Mouse (Mus musculus) hindbrain, postnatal 0 days (tissue): ENCODE measurements around the gene Acvrl1. TPM values are rescaled to one million over a fixed set of nuclear protein-coding genes. Genes with fewer than 3 reads are reported as not detected.

ENCODE experiments used
- ATAC-seq: fragments of 200-750 bp; cut with Nextera tagmentation; 2 replicates; pipeline ENCODE4 v1.8.0; 2017; ENCODE audit warnings: mild to moderate bottlenecking, moderate TSS enrichment, moderate library complexity
- DNase-seq: peaks from one replicate; pipeline ENCODE4 v3.0.0-alpha.2; 2015; ENCODE audit warnings: low spot score
- H3K27ac ChIP-seq: fragments of 300-500 bp; sonication (generic); 2 replicates; pipeline ENCODE4 v1.5.1; 2014; ENCODE audit warnings: mild to moderate bottlenecking
- H3K27me3 ChIP-seq: fragments of 300-500 bp; sonication (generic); 2 replicates; pipeline ENCODE4 v1.6.1; 2014; ENCODE audit warnings: low read length, mixed read lengths; ENCODE audit not compliant: insufficient read depth
- H3K36me3 ChIP-seq: fragments of 300-500 bp; sonication (generic); 2 replicates; pipeline ENCODE4 v1.6.1; 2014; ENCODE audit warnings: low read length, mixed read lengths; ENCODE audit not compliant: insufficient read depth
- H3K4me1 ChIP-seq: fragments of 300-500 bp; sonication (generic); 2 replicates; pipeline ENCODE4 v1.6.1; 2014; ENCODE audit warnings: antibody characterized with exemption, low read length, mixed read lengths; ENCODE audit not compliant: insufficient read depth
- H3K4me2 ChIP-seq: fragments of 300-500 bp; sonication (generic); 2 replicates; pipeline ENCODE4 v1.6.1; 2014; ENCODE audit warnings: low read depth, mild to moderate bottlenecking, low read length, moderate library complexity, mixed read lengths
- H3K4me3 ChIP-seq: fragments of 300-500 bp; sonication (generic); 2 replicates; pipeline ENCODE4 v1.5.1; 2014; ENCODE audit warnings: low read length
- H3K9ac ChIP-seq: fragments of 300-500 bp; sonication (generic); replicated peaks from 2 replicates; pipeline ENCODE4 v1.6.1; 2014; ENCODE audit warnings: mild to moderate bottlenecking, low read length, moderate library complexity, mixed read lengths
- H3K9me3 ChIP-seq: fragments of 300-500 bp; sonication (generic); 2 replicates; pipeline ENCODE4 v1.6.1; 2016; ENCODE audit warnings: low read length, mixed read lengths
- CTCF ChIP-seq: IDR thresholded peaks from 2 replicates; pipeline ENCODE4 v1.5.1; 2016; ENCODE audit warnings: antibody characterized with exemption, control low read depth, low read depth
- WGBS: fragments of 180-500 bp; shearing (Covaris S2); extraction: QIAGEN DNeasy Blood & Tissue Kit; methylation state at CpG from one replicate; pipeline ENCODE4 v1.1.7; 2014; 5-methylcytosine and 5-hydroxymethylcytosine counted together
- polyA plus RNA-seq: library from polyadenylated mRNA; unstranded; fragments of >200 nt; fragmentation: Nextera tagmentation; extraction: Ambion mirVana; gene quantifications from 2 replicates; pipeline ENCODE4 v1.2.1, GENCODE M21; 2015
- total RNA-seq: library from RNA; depleted of rRNA; stranded (reverse); fragments of >200 nt; gene quantifications from 2 replicates; pipeline ENCODE4 v1.2.3, GENCODE M21; 2014

The Acvrl1 gene
- total and polyA plus RNA-seq, 2 experiments from 2014 or later, result 7.0 to 21.6 TPM

DNA sequence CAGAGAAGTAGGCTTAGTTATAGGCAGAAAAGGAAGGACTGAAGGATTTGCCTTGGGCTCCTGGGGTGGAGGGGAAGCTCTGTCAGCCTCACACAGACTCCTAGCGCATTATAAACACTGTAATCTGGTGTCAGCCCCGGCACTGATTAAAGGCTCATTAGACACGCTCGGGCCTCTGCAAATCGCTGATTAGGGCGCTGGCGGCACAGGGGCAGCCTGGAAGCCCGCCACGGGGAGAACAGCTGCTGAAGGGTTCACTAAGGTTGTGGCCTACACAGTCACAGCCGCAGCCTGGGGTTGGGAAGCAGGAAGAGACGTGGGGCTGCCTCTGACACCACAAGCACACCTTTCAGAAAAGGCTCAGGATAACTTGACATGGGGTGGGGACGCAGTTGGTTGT is 11.6 kb downstream of the Acvrl1 start:
- Histone ChIP-seq H3K9me3 (no peaks in the 10 kb centered on the region), H3K27ac (no peak overlapping the region), H3K9ac (no peak overlapping the region), H3K4me1 (0 out of 2 replicates have a peak, but pooled peaks cover 6% of the 10 kb centered on the region), H3K4me3 (no peak overlapping the region), H3K4me2 (no peak overlapping the region), H3K36me3 (no peaks in the 10 kb centered on the region), H3K27me3 (no peaks in the 10 kb centered on the region)
- 20% methylated on average over 12 of the region's 12 CpGs for WGBS
- no peak for ATAC-seq
- TF ChIP-seq CTCF, result no peak
- DNase-seq, result peak; percentile 53

GRCm38 (mm10) chr15:101140587-101140986 is 12.3 kb downstream of the Acvrl1 start:
- Histone ChIP-seq H3K36me3 (no peaks in the 10 kb centered on the region), H3K4me1 (peaks cover 8% of the 10 kb centered on the region; the same call in 1 of the 2 replicates), H3K4me3 (no peak overlapping the region), H3K27me3 (no peaks in the 10 kb centered on the region), H3K27ac (no peak overlapping the region), H3K9me3 (no peaks in the 10 kb centered on the region), H3K9ac (no peak overlapping the region), H3K4me2 (no peak overlapping the region)
- no peak for DNase-seq
- ATAC-seq, result no peak
- no peak for TF ChIP-seq CTCF
- 63% methylated on average over 6 of the region's 6 CpGs for WGBS

DNA sequence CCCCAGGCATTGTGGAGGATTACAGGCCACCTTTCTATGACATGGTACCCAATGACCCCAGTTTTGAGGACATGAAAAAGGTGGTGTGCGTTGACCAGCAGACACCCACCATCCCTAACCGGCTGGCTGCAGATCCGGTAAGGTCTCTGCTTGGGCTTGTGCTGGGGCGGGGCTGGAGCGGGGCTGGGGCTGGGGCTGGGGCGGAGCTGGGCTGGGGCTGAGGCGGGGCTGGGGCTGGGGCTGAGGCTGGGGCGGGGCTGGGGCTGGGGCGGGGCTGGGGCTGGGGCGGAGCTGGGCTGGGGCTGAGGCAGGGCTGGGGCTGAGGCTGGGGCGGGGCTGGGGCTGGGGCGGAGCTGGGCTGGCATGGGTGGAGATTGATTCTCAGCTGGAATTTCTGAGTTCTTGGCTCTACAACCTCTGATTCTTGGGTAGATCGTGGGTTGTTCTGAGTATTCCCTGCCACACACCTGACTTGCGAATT is 12.8 kb downstream of the Acvrl1 start:
- no peak for TF ChIP-seq CTCF
- ATAC-seq (0 out of 2 replicates have a peak, but pooled peaks have one; percentile 15), DNase-seq (no peak)
- Histone ChIP-seq H3K36me3 (no peaks in the 10 kb centered on the region), H3K27ac (no peak overlapping the region), H3K4me2 (no peak overlapping the region), H3K4me3 (no peak overlapping the region), H3K9me3 (no peaks in the 10 kb centered on the region), H3K9ac (no peak overlapping the region), H3K27me3 (no peaks in the 10 kb centered on the region), H3K4me1 (peaks cover 10% of the 10 kb centered on the region; the same call in 1 of the 2 replicates)
- 9% methylated on average over 8 of the region's 14 CpGs for WGBS

- no peak overlapping the region for H3K4me3 ChIP-seq
- WGBS, result 68% methylated on average over 8 of the region's 8 CpGs
- H3K4me2 ChIP-seq, result no peak overlapping the region
- no peaks in the 10 kb centered on the region for H3K27me3 ChIP-seq
- no peak for DNase-seq
- H3K36me3 ChIP-seq, result no peaks in the 10 kb centered on the region
- H3K9ac ChIP-seq, result no peak overlapping the region
- no peaks in the 10 kb centered on the region for H3K9me3 ChIP-seq
- ATAC-seq, result no peak
- H3K4me1 ChIP-seq, result peaks cover 10% of the 10 kb centered on the region; the same call in 1 of the 2 replicates
- H3K27ac ChIP-seq, result no peak overlapping the region
- no peak for TF ChIP-seq CTCF
These were observed 14.3 kb downstream of the Acvrl1 start for GRCm38 (mm10) chr15:101142672-101143071.

GRCm38 (mm10) chr15:101143494-101143893 is 15.2 kb downstream of the Acvrl1 start:
- Histone ChIP-seq H3K36me3 (no peaks in the 10 kb centered on the region), H3K4me2 (no peak overlapping the region), H3K27me3 (no peaks in the 10 kb centered on the region), H3K9me3 (no peaks in the 10 kb centered on the region), H3K27ac (no peak overlapping the region), H3K9ac (no peak overlapping the region; the same call in 1 of the 2 replicates), H3K4me3 (no peak overlapping the region), H3K4me1 (peaks cover 10% of the 10 kb centered on the region; the same call in 1 of the 2 replicates)
- 20% methylated on average over 8 of the region's 8 CpGs for WGBS
- no peak for ATAC-seq
- TF ChIP-seq CTCF, result no peak
- peak; percentile 37 for DNase-seq

GRCm38 (mm10) chr15:101144176-101144575 is 15.9 kb downstream of the Acvrl1 start:
- H3K27me3 ChIP-seq, result no peaks in the 10 kb centered on the region
- H3K9ac ChIP-seq, result no peak overlapping the region
- no peak for ATAC-seq
- H3K36me3 ChIP-seq, result no peaks in the 10 kb centered on the region
- H3K4me1 ChIP-seq, result peaks cover 10% of the 10 kb centered on the region; the same call in 1 of the 2 replicates
- DNase-seq, result no peak
- H3K4me3 ChIP-seq, result no peak overlapping the region
- H3K27ac ChIP-seq, result no peak overlapping the region
- no peaks in the 10 kb centered on the region for H3K9me3 ChIP-seq
- TF ChIP-seq CTCF, result no peak
- no peak overlapping the region for H3K4me2 ChIP-seq
- 83% methylated on average over 5 of the region's 5 CpGs for WGBS

DNA sequence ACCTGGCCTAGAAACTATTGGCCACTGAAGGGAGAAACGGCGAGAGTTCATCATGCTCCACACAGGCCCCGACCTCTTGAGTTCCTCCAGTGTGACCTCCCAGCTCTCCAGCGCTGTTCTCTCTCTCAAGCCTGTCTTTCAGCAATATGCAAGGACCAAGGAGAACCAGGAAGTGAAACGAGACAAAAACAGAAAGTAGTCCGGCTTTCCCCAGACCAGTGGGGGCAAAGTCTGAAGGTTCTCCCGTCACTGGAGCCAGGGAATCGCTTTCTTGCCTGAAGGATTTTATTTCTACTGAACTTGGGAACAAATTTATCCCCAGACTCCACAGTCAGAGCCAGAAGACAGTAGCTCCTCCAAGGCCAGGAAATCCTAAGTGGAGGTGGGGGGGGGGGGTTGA is 16.5 kb downstream of the Acvrl1 start:
- Histone ChIP-seq H3K4me1 (peaks cover 10% of the 10 kb centered on the region; the same call in 1 of the 2 replicates), H3K4me3 (no peak overlapping the region), H3K9ac (no peak overlapping the region), H3K9me3 (no peaks in the 10 kb centered on the region), H3K4me2 (no peak overlapping the region; the same call in 1 of the 2 replicates), H3K27ac (no peak overlapping the region), H3K27me3 (no peaks in the 10 kb centered on the region), H3K36me3 (no peaks in the 10 kb centered on the region)
- no peak for DNase-seq
- 79% methylated on average over 8 of the region's 8 CpGs for WGBS
- no peak for ATAC-seq
- TF ChIP-seq CTCF, result no peak
